Mouse (Mus musculus) forebrain, embryonic 13.5 days (tissue): ENCODE data around the gene Socs4. TPM values are rescaled to one million over a fixed set of nuclear protein-coding genes. Genes with fewer than 3 reads are reported as not detected.

Experiments used
- ATAC-seq: fragments of 200-750 bp; cut with Nextera tagmentation; 2 replicates; pipeline ENCODE4 v1.8.0; 2017
- H3K27ac ChIP-seq: fragments of 300-500 bp; sonication (generic); 2 replicates; pipeline ENCODE4 v1.5.1; 2015; ENCODE audit warnings: inconsistent platforms, mild to moderate bottlenecking, moderate library complexity
- H3K27me3 ChIP-seq: fragments of 300-500 bp; sonication (generic); 2 replicates; pipeline ENCODE4 v1.6.1; 2015; ENCODE audit warnings: mild to moderate bottlenecking, inconsistent platforms
- H3K36me3 ChIP-seq: fragments of 300-500 bp; sonication (generic); 2 replicates; pipeline ENCODE4 v1.6.1; 2015; ENCODE audit warnings: mild to moderate bottlenecking, inconsistent platforms; ENCODE audit not compliant: poor library complexity, severe bottlenecking
- H3K4me1 ChIP-seq: fragments of 300-500 bp; sonication (generic); 2 replicates; pipeline ENCODE4 v1.6.1; 2015; ENCODE audit warnings: inconsistent platforms
- H3K4me2 ChIP-seq: fragments of 300-500 bp; sonication (generic); 2 replicates; pipeline ENCODE4 v1.6.1; 2015; ENCODE audit warnings: inconsistent platforms, mild to moderate bottlenecking, moderate library complexity
- H3K4me3 ChIP-seq: fragments of 300-500 bp; sonication (generic); 2 replicates; pipeline ENCODE4 v1.5.1; 2015; ENCODE audit warnings: mild to moderate bottlenecking, inconsistent platforms
- H3K9ac ChIP-seq: fragments of 300-500 bp; sonication (generic); 2 replicates; pipeline ENCODE4 v1.6.1; 2015; ENCODE audit warnings: mild to moderate bottlenecking, inconsistent platforms
- H3K9me3 ChIP-seq: fragments of 300-500 bp; sonication (generic); replicated peaks from 2 replicates; pipeline ENCODE4 v1.6.1; 2016; ENCODE audit warnings: inconsistent platforms
- WGBS: fragments of 180-500 bp; shearing (Covaris S2); methylation state at CpG from one replicate; pipeline ENCODE4 v1.1.7; 2015; 5-methylcytosine and 5-hydroxymethylcytosine counted together
- polyA plus RNA-seq: library from polyadenylated mRNA; unstranded; fragments of >200 nt; fragmentation: Nextera tagmentation; extraction: Ambion mirVana; gene quantifications from 2 replicates; pipeline ENCODE4 v1.2.1, GENCODE M21; 2015

Socs4 gene
- polyA plus RNA-seq, 1 experiment from 2014 or later, result 4.5 TPM

DNA sequence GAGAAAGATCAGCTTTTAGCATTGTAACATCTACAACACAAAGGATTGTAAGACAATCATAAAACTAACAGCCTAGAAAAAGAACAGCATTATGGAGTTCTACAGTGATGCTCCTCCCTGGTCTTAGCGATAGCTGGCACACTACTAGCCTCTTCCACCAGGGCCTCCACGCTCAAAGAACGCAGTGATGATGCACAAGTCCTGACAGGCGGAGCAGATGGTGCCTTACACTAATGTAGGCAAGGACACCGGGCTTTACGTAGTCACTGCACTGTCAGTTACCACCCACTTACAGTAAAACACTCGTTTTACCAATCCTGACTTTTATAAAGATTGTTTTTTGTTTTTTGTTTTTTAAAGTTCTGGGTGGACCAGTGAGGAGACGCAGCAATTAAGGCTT is 10.9 kb upstream of the Socs4 start:
- H3K4me3 ChIP-seq, result no peak overlapping the region
- no peaks in the 10 kb centered on the region for H3K9me3 ChIP-seq
- H3K27me3 ChIP-seq, result no peaks in the 10 kb centered on the region
- no peak overlapping the region for H3K27ac ChIP-seq
- H3K9ac ChIP-seq, result no peak overlapping the region
- no peak overlapping the region for H3K4me2 ChIP-seq
- 94% methylated on average over 8 of the region's 8 CpGs for WGBS
- H3K36me3 ChIP-seq, result peaks cover 55% of the 10 kb centered on the region
- ATAC-seq, result no peak
- H3K4me1 ChIP-seq, result no peaks in the 10 kb centered on the region

DNA sequence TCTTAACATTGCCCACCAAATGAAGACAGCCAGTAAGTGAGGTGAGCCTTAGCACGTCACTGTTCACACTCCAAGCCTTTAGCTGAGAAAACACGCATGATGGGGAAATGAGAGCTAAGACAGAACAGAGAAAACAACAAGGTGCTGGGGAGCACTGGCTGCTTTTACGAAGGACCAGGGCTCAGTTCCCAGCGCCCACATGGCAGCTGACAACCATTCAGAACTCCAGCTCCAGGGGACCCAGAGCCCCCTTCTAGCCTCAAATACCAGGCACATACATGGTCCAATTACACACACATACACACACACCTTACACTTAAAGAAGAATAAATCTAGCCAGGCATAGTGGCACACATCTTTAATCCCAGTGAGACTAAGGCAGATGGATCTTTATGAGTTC is 7.7 kb upstream of the Socs4 start:
- Histone ChIP-seq H3K4me1 (no peaks in the 10 kb centered on the region), H3K27ac (no peak overlapping the region), H3K4me3 (no peak overlapping the region), H3K9me3 (no peaks in the 10 kb centered on the region), H3K27me3 (no peaks in the 10 kb centered on the region), H3K9ac (no peak overlapping the region), H3K4me2 (no peak overlapping the region), H3K36me3 (peaks cover 57% of the 10 kb centered on the region)
- over 99% methylated on average over 4 of the region's 4 CpGs for WGBS
- ATAC-seq, result no peak

DNA sequence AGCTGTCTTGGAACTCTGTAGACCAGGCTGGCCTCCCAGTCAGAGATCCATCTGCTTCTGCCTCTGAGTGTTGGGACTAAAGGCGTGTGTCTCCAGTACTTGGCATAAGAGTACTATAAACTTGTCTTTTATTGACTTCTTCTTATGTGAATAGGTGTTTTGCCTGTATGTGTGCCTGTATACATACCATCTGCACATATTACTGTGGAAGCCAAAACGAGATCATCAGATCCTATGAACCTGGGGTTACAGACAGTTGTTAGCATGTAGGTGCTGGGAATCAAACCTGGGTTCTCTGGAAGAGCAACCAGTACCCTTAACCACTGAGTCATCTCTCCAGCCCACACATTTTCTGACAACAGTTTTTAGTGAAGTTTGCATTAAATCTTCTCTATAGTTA is 7.0 kb upstream of the Socs4 start:
- no peak overlapping the region for H3K4me2 ChIP-seq
- no peak overlapping the region for H3K4me3 ChIP-seq
- H3K4me1 ChIP-seq, result peaks cover 4% of the 10 kb centered on the region
- peaks cover 57% of the 10 kb centered on the region for H3K36me3 ChIP-seq
- no peak overlapping the region for H3K9ac ChIP-seq
- H3K27ac ChIP-seq, result no peak overlapping the region
- H3K27me3 ChIP-seq, result no peaks in the 10 kb centered on the region
- no peaks in the 10 kb centered on the region for H3K9me3 ChIP-seq
- no peak for ATAC-seq
- WGBS, result 91% methylated on average over 2 of the region's 2 CpGs

DNA sequence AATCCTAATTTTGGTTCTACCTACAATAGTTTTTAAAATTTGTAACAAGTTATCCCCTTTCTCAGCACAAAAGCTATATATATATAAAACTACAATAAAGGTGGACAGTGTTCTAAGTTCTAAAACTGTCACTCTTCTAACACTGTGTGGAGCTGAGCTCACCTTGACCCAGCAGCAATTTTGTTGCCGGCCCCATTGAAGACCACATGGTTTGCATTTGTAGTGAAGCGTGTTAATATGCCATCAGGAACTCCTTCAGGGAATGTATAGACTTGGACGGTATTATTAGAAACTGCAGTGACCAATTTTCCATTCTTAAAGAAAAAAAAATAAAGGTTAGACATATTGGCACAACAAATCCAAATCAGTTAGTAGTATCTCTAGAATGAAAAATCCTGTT is 3.0 kb upstream of the Socs4 start:
- WGBS, result 74% methylated on average over 3 of the region's 3 CpGs
- H3K27me3 ChIP-seq, result no peaks in the 10 kb centered on the region
- ATAC-seq, result no peak

DNA sequence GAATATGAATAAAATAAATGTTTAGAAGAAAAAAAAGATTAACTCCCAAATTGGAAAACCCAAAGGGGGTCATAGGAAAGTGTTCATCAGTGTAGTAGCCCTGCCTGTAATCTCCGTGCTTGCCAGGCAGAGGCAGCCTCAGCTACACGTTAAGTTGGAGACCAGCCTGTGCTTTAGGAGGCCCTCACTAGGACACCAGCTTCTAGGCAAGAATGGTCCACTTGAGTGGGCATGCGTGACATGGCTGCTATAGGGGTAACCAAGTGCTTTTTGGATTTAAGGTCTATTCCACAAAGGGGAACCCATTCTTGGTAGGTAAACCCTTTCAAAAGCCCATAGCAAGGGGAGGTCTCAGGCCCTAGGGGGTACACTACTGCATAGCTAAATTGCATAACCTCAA is 1.3 kb upstream of the Socs4 start:
- ATAC-seq, result no peak
- no peaks in the 10 kb centered on the region for H3K9me3 ChIP-seq
- no peak overlapping the region for H3K27ac ChIP-seq
- H3K9ac ChIP-seq, result peak overlapping the region; percentile 86
- peak overlapping the region; percentile 88 for H3K4me3 ChIP-seq
- H3K27me3 ChIP-seq, result no peaks in the 10 kb centered on the region
- peak overlapping the region; percentile 77 for H3K4me2 ChIP-seq
- peaks cover 24% of the 10 kb centered on the region for H3K4me1 ChIP-seq
- H3K36me3 ChIP-seq, result peaks cover 17% of the 10 kb centered on the region
- WGBS, result 27% methylated on average over 3 of the region's 3 CpGs

More for the DNA sequence above, 3.0 kb upstream of the Socs4 start:
- Histone ChIP-seq H3K36me3 (peaks cover 32% of the 10 kb centered on the region), H3K9ac (no peak overlapping the region), H3K4me2 (no peak overlapping the region), H3K27ac (no peak overlapping the region), H3K4me3 (no peak overlapping the region), H3K4me1 (peaks cover 24% of the 10 kb centered on the region), H3K9me3 (no peaks in the 10 kb centered on the region)

DNA sequence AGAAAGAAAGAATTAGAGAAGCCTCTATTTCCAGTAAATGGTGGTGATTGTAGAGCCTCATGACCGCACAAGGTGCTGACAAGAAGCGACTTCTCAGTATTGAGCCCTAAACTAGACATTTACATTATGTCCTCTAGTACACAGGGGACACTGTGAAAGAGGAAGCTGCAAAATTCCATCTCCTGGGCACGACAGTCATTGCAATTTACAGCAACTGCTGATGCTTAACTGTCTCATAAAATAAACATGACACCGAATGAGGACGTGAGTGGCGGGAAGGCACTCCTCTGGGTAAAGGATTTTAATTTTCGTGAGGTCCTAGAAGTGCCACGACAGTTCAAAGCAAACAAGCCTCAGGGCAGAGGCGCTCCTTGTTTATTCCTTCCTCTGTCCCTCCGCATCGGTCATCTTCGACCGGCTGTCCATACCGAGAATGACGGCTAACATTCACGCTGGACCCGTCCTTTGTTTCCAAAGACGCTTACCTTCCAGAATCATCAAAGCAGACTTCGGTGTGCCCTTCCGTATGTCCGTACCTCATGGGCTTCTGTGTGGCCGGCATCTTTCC is 611 bp upstream of the Socs4 start:
- ATAC-seq, result peak; percentile 25
- H3K27ac ChIP-seq, result peak overlapping the region; percentile 90
- peaks cover 11% of the 10 kb centered on the region for H3K36me3 ChIP-seq
- peak overlapping the region; percentile 77 for H3K4me2 ChIP-seq
- no peaks in the 10 kb centered on the region for H3K27me3 ChIP-seq
- WGBS, result 2% methylated on average over 22 of the region's 22 CpGs
- H3K9ac ChIP-seq, result peak overlapping the region; percentile 86
- H3K4me1 ChIP-seq, result peaks cover 24% of the 10 kb centered on the region
- peak overlapping the region; percentile 88 for H3K4me3 ChIP-seq
- no peaks in the 10 kb centered on the region for H3K9me3 ChIP-seq

DNA sequence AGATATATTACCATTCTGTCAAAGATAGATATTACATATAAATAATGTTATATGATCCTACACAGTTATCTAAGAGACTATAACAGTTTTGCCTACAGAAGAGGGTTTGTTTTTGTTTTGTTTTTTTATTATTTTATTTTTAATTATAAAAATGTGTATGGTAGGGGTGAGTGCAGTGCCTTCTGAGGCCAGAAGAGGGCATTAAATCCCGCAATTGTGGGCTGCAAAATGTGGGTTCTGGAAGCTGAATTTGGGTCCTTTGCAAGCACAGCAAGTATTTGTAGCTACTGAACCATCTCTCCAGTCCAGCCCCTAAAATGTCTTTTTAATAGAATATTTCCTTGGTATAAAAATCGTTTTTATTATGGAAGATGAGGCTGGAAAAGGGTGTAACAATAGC is 2.3 kb downstream of the Socs4 start:
- Histone ChIP-seq H3K9ac (no peak overlapping the region), H3K27me3 (no peaks in the 10 kb centered on the region), H3K4me1 (peaks cover 24% of the 10 kb centered on the region), H3K4me2 (no peak overlapping the region), H3K9me3 (no peaks in the 10 kb centered on the region), H3K4me3 (no peak overlapping the region), H3K27ac (no peak overlapping the region), H3K36me3 (no peaks in the 10 kb centered on the region)
- ATAC-seq, result no peak
- WGBS, result 86% methylated on average over 2 of the region's 2 CpGs

DNA sequence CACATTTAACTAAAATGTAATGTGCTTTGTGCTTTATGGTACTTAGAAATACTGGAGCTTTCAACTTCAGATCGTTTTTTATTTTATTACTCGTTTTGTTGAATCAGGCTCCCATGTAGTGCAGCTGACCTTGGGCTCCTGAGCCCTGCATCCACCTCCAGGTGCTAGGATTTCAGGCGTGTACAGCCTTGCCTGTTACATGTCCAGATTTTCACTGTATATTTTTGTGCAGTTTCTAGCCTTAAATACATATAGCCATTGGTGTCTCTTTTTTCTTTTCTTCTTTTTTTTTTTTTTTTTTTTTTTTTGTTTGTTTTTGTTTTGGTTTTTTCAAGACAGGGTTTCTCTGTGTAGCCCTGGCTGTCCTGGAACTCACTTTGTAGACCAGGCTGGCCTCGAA is 4.8 kb downstream of the Socs4 start:
- Histone ChIP-seq H3K4me2 (no peak overlapping the region), H3K36me3 (no peaks in the 10 kb centered on the region), H3K27me3 (no peaks in the 10 kb centered on the region), H3K4me3 (no peak overlapping the region), H3K9me3 (no peaks in the 10 kb centered on the region), H3K4me1 (peaks cover 7% of the 10 kb centered on the region), H3K27ac (no peak overlapping the region), H3K9ac (no peak overlapping the region)
- 90% methylated on average over 4 of the region's 4 CpGs for WGBS
- no peak for ATAC-seq

DNA sequence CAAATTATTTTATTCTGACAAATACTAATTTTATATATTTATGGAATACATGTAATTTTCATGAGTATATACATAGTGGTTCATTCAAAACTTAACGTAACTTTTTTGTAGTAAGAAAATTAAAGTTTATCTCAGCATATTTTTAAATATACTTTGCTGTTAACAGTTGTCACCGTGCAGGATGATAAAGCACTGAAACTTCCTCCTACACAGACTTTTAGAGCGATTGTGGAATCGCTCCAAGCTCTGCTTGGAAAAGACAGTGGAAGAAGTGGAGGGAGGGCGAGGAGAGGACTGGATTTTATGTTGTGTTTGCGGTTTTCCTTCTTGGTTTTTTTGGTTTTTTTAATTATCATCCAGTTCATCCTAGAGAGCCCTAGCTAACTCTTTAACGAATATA is 6.8 kb downstream of the Socs4 start:
- peaks cover under 1% of the 10 kb centered on the region for H3K4me1 ChIP-seq
- H3K27ac ChIP-seq, result no peak overlapping the region
- no peak overlapping the region for H3K9ac ChIP-seq
- no peak for ATAC-seq
- no peaks in the 10 kb centered on the region for H3K27me3 ChIP-seq
- no peak overlapping the region for H3K4me2 ChIP-seq
- 94% methylated on average over 7 of the region's 7 CpGs for whole genome bisulfite sequencing
- H3K36me3 ChIP-seq, result no peaks in the 10 kb centered on the region
- H3K9me3 ChIP-seq, result no peaks in the 10 kb centered on the region
- no peak overlapping the region for H3K4me3 ChIP-seq

DNA sequence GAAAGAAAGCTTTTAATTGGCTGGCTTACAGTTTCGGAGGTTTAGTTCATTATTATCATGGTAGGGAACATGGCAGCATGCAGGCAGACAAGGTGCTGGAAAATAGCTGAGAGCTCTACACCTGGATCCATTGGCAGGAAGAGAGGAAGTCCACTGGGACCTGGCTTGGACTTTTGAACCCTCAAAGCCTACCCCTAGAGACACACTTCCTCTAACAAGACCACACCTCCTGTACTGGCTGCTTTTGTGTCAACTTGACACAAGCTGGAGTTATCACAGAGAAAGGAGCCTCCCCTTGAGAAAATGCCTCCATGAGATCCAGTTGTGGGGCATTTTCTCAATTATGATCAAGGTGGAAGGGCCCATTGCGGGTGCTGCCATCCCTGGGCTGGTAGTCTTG is 8.5 kb downstream of the Socs4 start:
- no peak overlapping the region for H3K4me2 ChIP-seq
- WGBS, result 94% methylated on average over 2 of the region's 2 CpGs
- no peaks in the 10 kb centered on the region for H3K27me3 ChIP-seq
- H3K36me3 ChIP-seq, result peaks cover 9% of the 10 kb centered on the region
- ATAC-seq, result no peak
- no peaks in the 10 kb centered on the region for H3K4me1 ChIP-seq
- H3K4me3 ChIP-seq, result no peak overlapping the region
- H3K9me3 ChIP-seq, result no peaks in the 10 kb centered on the region
- H3K9ac ChIP-seq, result no peak overlapping the region
- H3K27ac ChIP-seq, result no peak overlapping the region

DNA sequence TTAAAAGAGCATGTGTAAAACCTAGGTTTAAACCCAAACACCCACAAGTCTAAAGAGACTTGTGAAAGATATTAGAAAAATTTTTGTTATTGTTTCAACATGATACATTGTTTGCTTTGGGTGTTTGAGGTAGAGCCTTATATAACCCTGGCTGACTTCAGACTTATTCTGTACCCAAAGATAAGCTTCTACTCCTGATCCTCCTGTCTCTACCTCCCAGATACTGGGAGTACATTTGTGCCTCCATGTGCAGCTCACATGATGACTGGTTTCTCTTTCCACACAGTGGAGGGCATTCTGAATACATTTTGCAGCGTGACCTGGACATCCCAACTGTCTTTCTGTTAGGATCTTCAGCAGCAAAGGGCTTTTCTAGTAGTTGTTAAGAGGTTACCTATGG is 9.5 kb downstream of the Socs4 start:
- Histone ChIP-seq H3K9ac (no peak overlapping the region), H3K27ac (no peak overlapping the region), H3K27me3 (no peaks in the 10 kb centered on the region), H3K9me3 (no peaks in the 10 kb centered on the region), H3K4me2 (no peak overlapping the region), H3K4me1 (no peaks in the 10 kb centered on the region), H3K4me3 (no peak overlapping the region), H3K36me3 (peaks cover 14% of the 10 kb centered on the region)
- ATAC-seq, result no peak
- 90% methylated on average over 1 of the region's 1 CpGs for WGBS

DNA sequence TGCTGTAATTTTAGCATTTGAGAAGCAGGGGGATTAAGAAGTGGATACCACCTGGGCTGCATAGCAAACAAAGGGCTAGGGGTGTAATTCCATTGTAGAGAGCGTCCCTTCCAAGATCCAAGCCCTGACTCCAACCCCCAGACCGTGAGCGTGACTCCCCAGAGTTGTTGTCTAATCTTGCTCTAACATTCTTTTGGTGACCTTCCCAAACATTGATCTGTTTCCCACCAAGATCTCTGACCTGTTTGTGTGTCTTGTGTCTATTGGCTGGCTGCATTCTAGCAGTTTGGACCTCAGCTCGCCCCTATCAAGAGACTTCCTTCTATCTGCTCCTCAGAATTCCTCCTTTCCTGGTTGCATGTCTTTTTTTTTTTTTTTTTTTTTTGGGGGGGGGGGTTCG is 10.3 kb downstream of the Socs4 start:
- Histone ChIP-seq H3K4me2 (no peak overlapping the region), H3K4me3 (no peak overlapping the region), H3K27ac (no peak overlapping the region), H3K4me1 (no peaks in the 10 kb centered on the region), H3K27me3 (no peaks in the 10 kb centered on the region), H3K36me3 (peaks cover 14% of the 10 kb centered on the region), H3K9ac (no peak overlapping the region), H3K9me3 (no peaks in the 10 kb centered on the region)
- WGBS, result 87% methylated on average over 5 of the region's 5 CpGs
- ATAC-seq, result no peak

DNA sequence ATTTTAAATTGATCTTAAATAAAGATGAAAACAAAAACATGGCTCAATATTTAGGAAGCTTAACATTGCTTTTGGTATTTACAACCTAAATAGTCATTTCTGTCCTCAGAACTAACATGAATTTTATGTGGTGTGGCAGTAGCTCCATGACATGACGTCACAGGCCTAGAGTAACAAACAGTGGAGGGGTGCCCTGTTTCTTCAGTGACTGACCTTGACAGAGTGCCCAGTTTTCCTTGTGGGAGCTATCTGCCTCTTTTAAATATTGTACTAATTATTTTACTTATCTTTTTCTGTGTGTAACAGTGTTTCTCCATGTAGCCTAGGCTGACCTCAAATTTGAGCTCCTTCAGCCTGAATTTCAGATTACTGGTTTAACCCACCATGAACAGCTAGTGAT is 15.0 kb downstream of the Socs4 start:
- no peaks in the 10 kb centered on the region for H3K9me3 ChIP-seq
- no peaks in the 10 kb centered on the region for H3K4me1 ChIP-seq
- no peak for ATAC-seq
- 86% methylated on average over 1 of the region's 1 CpGs for WGBS
- no peak overlapping the region for H3K4me3 ChIP-seq
- H3K4me2 ChIP-seq, result no peak overlapping the region
- no peaks in the 10 kb centered on the region for H3K27me3 ChIP-seq
- H3K36me3 ChIP-seq, result peaks cover 14% of the 10 kb centered on the region
- H3K9ac ChIP-seq, result no peak overlapping the region
- H3K27ac ChIP-seq, result no peak overlapping the region
